ENCODE assay signal across 27 mouse cellular contexts in genomic region chr17:79932676-79933278, GRCm38 (mm10). TPM values are rescaled to one million over a fixed set of nuclear protein-coding genes. Genes with fewer than 3 reads are reported as not detected.
DNase-seq lines count a peak whose midpoint lies in the region; ATAC-seq and TF ChIP-seq lines count a peak whose summit lies in the region.
"Had no signal": no experiment of that assay in that cellular context is flagged by ENCODE, and none has a peak within 500 bp of the region (broad histone marks: within the 10 kb centered on the region; RNA-seq: fewer than 3 reads in every experiment).

No protein-coding gene starts in this region.

- ATAC-seq in forebrain, embryonic 11.5 days (replicated peaks; ENCODE audit: low FRiP score) = no peak
- ATAC-seq: CD4-positive, CD25-positive, alpha-beta regulatory T cell, adult 4 months; forebrain, embryonic 16.5 days; inflammation-experienced regulatory T-cells, adult 6 months; liver, postnatal 0 days; lung, postnatal 0 days; midbrain, embryonic 16.5 days had no signal

- TF ChIP-seq RAD21 in MEL (IDR thresholded peaks at IDR 0.05; ENCODE audit: low read depth, low read length) = no peak

- H3K79me2 ChIP-seq in MEL (ENCODE audit: control insufficient read depth, insufficient read depth, low read length, poor library complexity) = no peaks in the 10 kb centered on the region
- H3K79me2 ChIP-seq in myocyte (ENCODE audit: control insufficient read depth, insufficient read depth) = no peaks in the 10 kb centered on the region

- H3K36me3 ChIP-seq in MEL (ENCODE audit: control insufficient read depth in 1 of 2, insufficient read depth in 2 of 2, low read length in 2 of 2) (peaks cover 0 to 3% of the 10 kb centered on the region in 2 experiments; a peak in 2 of 4 replicates), myocyte (ENCODE audit: control insufficient read depth, insufficient read depth) (no peaks in the 10 kb centered on the region)
- H3K36me3 ChIP-seq in forebrain, embryonic 11.5 days (ENCODE audit: control insufficient read depth, insufficient read depth, low read length) = no peaks in the 10 kb centered on the region
- H3K36me3 ChIP-seq: G1E; heart, embryonic 15.5 days; midbrain, embryonic 10.5 days had no signal

- H3K27ac ChIP-seq in MEL (ENCODE audit: control insufficient read depth, low read depth, low read length) = no peak overlapping the region
- no peak overlapping the region for H3K27ac ChIP-seq in forebrain, embryonic 11.5 days (ENCODE audit: low read depth, low read length)
- H3K27ac ChIP-seq: heart, embryonic 15.5 days; hindbrain, embryonic 14.5 days; macrophage; midbrain, embryonic 10.5 days had no signal

- peaks cover 0 to 9% of the 10 kb centered on the region in 2 experiments; a peak in 2 of 4 replicates for H3K4me1 ChIP-seq in MEL (ENCODE audit: control insufficient read depth in 1 of 2, insufficient read depth in 2 of 2, low read length in 2 of 2)
- H3K4me1 ChIP-seq in forebrain, embryonic 11.5 days (replicated peaks; ENCODE audit: control insufficient read depth, insufficient read depth, low read length) = peaks cover 3% of the 10 kb centered on the region; the same call in 1 of the 2 replicates
- H3K4me1 ChIP-seq: heart, embryonic 15.5 days; midbrain, embryonic 10.5 days had no signal

- H3K9me3 ChIP-seq in MEL (replicated peaks; ENCODE audit: insufficient read depth, low read length) = no peaks in the 10 kb centered on the region
- no peaks in the 10 kb centered on the region for H3K9me3 ChIP-seq in forebrain, embryonic 11.5 days (ENCODE audit: control insufficient read depth, low read length)
- H3K9me3 ChIP-seq: G1E; heart, embryonic 15.5 days; midbrain, embryonic 10.5 days had no signal

- no peak for TF ChIP-seq CTCF in MEL (IDR thresholded peaks at IDR 0.05 in 2 of 3, conservative IDR thresholded peaks at IDR 0.05 in 1 of 3; ENCODE audit: control insufficient read depth in 1 of 3, insufficient read depth in 1 of 3, low read depth in 2 of 3, low read length in 3 of 3, poor library complexity in 1 of 3, severe bottlenecking in 1 of 3)

- H3K27me3 ChIP-seq in MEL (ENCODE audit: control insufficient read depth in 1 of 2, insufficient read depth in 2 of 2, low read length in 2 of 2) (no peaks in the 10 kb centered on the region), myocyte (ENCODE audit: control insufficient read depth, insufficient read depth, insufficient read length) (peaks cover 19% of the 10 kb centered on the region)
- H3K27me3 ChIP-seq in forebrain, embryonic 11.5 days (ENCODE audit: control insufficient read depth, insufficient read depth, low read length) = no peaks in the 10 kb centered on the region
- H3K27me3 ChIP-seq: heart, embryonic 15.5 days had no signal

- WGBS in forebrain, embryonic 11.5 days = 39% methylated on average over 5 of the region's 5 CpGs

- no peak for TF ChIP-seq EP300 in MEL (IDR thresholded peaks at IDR 0.05; ENCODE audit: low read depth in 1 of 2, low read length in 2 of 2)

- no peak overlapping the region for H3ac ChIP-seq in myocyte (ENCODE audit: control insufficient read depth, insufficient read length)

- peak overlapping the region; percentile 56 for H3K4me2 ChIP-seq in myocyte (ENCODE audit: low read depth)
- H3K4me2 ChIP-seq in forebrain, embryonic 11.5 days (ENCODE audit: low read depth, low read length, severe bottlenecking) = no peak overlapping the region
- H3K4me2 ChIP-seq: heart, embryonic 15.5 days; hindbrain, embryonic 14.5 days; liver, embryonic 11.5 days had no signal

- TF ChIP-seq POLR2A in MEL (IDR thresholded peaks at IDR 0.05; ENCODE audit: control insufficient read depth in 1 of 2, insufficient read depth in 1 of 2, low read depth in 1 of 2, low read length in 2 of 2, poor library complexity in 1 of 2) (no peak), myocyte (IDR thresholded peaks at IDR 0.05; ENCODE audit: insufficient read length, low read depth) (no peak)

- DNase-seq in testis, postnatal 14 days (ENCODE audit: low spot score) = peak; percentile 34
- DNase-seq in testis, postnatal 10 days (ENCODE audit: low spot score) = no peak
- DNase-seq in MEL (ENCODE audit: low read depth, low spot score) (no peak), adipocyte (ENCODE audit: low spot score) (peak; percentile 45)
- DNase-seq in gastrocnemius, adult 18-20 months (ENCODE audit: low spot score) = no peak
- DNase-seq in ovary, postnatal 36 days (ENCODE audit: low spot score) = no peak
- no peak for DNase-seq in forebrain, embryonic 11.5 days (ENCODE audit: low spot score)
- DNase-seq: adrenal gland, postnatal 10 days; cerebellum, adult 8-10 months; gastrocnemius, postnatal 36 days; heart, postnatal 36 days; kidney, adult 18-20 months; left cerebral cortex, postnatal 4 days; liver, postnatal 0 days; right cerebral cortex, adult 18-20 months had no signal

- no peak overlapping the region for H3K4me3 ChIP-seq in MEL (ENCODE audit: control insufficient read depth in 1 of 2, insufficient read depth in 1 of 2, low read depth in 2 of 2, low read length in 2 of 2)
- no peak overlapping the region for H3K4me3 ChIP-seq in myocyte
- H3K4me3 ChIP-seq in forebrain, embryonic 11.5 days (ENCODE audit: low read depth, low read length) = no peak overlapping the region
- H3K4me3 ChIP-seq: heart, embryonic 15.5 days; midbrain, embryonic 10.5 days had no signal

- H3K9ac ChIP-seq in MEL (ENCODE audit: control insufficient read depth, low read depth, low read length, poor library complexity, severe bottlenecking) = no peak overlapping the region
- H3K9ac ChIP-seq in forebrain, embryonic 11.5 days (ENCODE audit: low read length) = no peak overlapping the region
- H3K9ac ChIP-seq: heart, embryonic 15.5 days; hindbrain, embryonic 14.5 days; liver, postnatal 0 days had no signal

TF ChIP-seq in MEL, 35 proteins besides CTCF, POLR2A, EP300 and RAD21:
- peak; percentile 79 for TF ChIP-seq RCOR1 (IDR thresholded peaks at IDR 0.05; ENCODE audit: low read depth, low read length)
- TF ChIP-seq GABPA (IDR thresholded peaks at IDR 0.05; ENCODE audit: low read depth, low read length) = no peak
- no peak for TF ChIP-seq NRF1 (IDR thresholded peaks at IDR 0.05; ENCODE audit: insufficient read depth, low read depth, low read length, poor library complexity, severe bottlenecking)

TF ChIP-seq in myocyte, 11 proteins besides CTCF, POLR2A, EP300 and RAD21:
- TF ChIP-seq MAX (IDR thresholded peaks at IDR 0.05; ENCODE audit: low read depth) (peak; percentile 24), MYOG (IDR thresholded peaks at IDR 0.05; ENCODE audit: control insufficient read depth in 1 of 3, insufficient read depth in 1 of 3, insufficient read length in 2 of 3, low read depth in 2 of 3) (no peak), CEBPB (IDR thresholded peaks at IDR 0.05; ENCODE audit: insufficient read depth, poor library complexity, severe bottlenecking) (0 out of 2 replicates have a peak, but pooled peaks have one; percentile 8), REST (IDR thresholded peaks at IDR 0.05; ENCODE audit: insufficient read depth, insufficient read length) (no peak)

RNA-seq across cellular contexts. Expression of gene Atl2, which starts 36.9 kb away (rescaled TPM):
- total RNA-seq in MEL (2012; rRNA removed) = 28.9 and 29.5 TPM in 2 replicates
- polyA plus RNA-seq in MEL (2012; ENCODE audit: insufficient read depth in 1 of 2, insufficient read length in 2 of 2, low read depth in 1 of 2, low replicate concordance in 2 of 2, missing spikeins in 1 of 2) (100 to 1,000 TPM in 1 of 2 experiments, 10 to 100 TPM in 1; 43.3 to 118 TPM), myocyte (2012; fragmentation: generic; extraction: Trizol) (13.9 TPM)
- 100 to 1,000 TPM; 143 to 147 TPM for total RNA-seq in gastrocnemius, adult 18-20 months (2021)
- 38.6 and 46.7 TPM in 2 replicates for polyA plus RNA-seq in forebrain, embryonic 11.5 days (2014; fragmentation: Nextera tagmentation; extraction: Ambion mirVana)

Comparison
In these comparisons a context has a peak if more than half of its experiments do, and no peak if none do; other contexts are left out.
1. DNase-seq: peak in testis, postnatal 14 days (single experiment) and adipocyte (single experiment); none in testis, postnatal 10 days (single experiment), MEL (single experiment), gastrocnemius, adult 18-20 months (single experiment), ovary, postnatal 36 days (single experiment) and forebrain, embryonic 11.5 days (single experiment).